Mouse (Mus musculus): ENCODE data around the gene Ttf2.

Gene Ttf2

DNA sequence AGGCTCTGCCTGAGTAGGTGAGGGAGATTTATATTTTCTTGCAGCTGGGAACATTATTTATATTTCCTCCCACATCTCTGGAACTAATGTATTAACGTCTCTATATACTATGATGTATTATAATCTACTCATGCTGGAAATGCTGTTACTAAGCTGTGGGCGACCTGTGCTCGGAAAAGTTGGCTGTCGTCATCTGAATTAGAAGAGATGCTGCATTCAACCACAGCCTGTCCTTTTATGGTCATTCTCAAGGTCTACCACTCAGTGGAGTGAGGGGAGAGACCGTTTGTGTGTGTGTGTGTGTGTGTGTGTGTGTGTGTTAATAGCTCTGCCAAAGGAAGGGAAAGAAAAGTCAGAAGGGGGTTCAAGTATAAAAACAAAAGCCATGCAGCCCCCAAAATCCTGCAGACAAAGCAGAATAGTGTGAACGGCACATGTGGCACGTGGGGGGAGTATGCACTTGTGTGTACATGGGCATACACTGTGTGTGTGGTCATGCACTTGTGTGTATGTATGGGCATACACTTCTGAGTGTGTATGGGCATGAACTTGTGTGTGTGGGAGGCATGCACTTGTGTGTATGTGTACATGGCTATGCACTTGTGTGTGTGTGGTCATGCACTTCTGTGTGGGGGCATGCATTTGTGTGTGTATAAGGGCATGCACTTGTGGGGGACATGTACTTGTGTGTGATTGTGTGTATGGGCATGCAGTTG lies 57.8 kb downstream of the Ttf2 start:
- DNase-seq (ENCODE audit: low read depth, low spot score) = no peak

DNA sequence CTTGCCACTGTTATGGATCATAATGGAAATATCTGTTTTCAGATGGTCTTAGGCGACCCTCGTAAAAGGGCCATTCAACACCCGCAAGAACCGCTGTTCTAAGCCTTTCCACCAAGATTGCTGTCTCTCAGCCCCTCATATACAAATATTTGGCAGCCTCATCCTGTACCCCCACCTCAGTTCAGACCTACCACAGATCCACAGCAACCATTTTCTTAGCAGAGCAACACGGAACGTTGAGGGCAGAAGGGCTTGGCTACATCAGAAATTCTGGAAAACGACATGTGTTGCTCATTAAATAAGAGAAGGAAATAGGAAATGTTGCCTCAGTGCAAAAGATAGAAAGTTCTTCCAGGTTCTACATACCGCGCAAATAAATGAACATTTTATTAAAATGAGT lies 58.4 kb downstream of the Ttf2 start:
- DNase-seq (ENCODE audit: low read depth, low spot score) = no peak

DNA sequence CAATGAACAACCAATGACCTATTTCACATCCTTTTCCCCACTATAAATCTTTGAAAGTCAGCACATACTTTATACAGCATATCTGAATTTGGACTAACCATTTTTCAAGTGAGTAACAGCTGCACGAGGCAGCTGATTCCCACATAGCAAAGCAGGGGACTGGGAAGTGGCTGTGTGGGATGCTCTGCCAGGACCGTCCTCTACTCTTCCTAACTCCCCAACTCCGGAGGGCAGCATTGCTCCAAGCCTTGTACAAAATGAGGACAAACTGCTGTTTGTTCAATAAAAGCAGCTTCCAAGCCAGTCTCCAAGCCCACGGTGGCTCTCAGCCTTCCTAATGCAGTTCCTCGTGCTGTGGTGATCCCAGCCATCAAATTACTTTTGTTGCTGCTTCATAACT lies 58.8 kb downstream of the Ttf2 start:
- DNase-seq (ENCODE audit: low read depth, low spot score) = no peak

GRCm38 (mm10) chr3:100908594-100908993 lies 60.9 kb downstream of the Ttf2 start:
- no peak for DNase-seq (ENCODE audit: low read depth, low spot score)

DNA sequence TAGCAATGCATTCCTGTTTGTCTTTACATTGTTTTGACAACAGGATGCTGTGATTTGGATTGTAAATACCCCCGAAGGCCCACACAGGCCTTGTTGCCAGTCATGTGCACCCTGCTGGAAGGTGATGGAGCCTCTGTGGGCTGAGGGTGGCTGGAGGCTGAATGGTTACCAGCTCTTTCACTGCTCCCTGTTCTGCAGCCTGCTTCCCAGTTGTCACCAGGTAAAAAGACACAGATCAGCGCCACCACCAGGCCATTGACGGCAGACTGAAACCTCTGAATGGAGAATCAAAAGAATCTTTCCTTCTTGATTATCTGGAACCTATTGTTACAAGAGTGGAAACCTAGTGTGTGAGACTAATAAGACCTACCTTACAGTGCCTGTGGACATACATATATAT lies 62.5 kb downstream of the Ttf2 start:
- DNase-seq (ENCODE audit: low read depth, low spot score) = no peak

GRCm38 (mm10) chr3:100906128-100906527 lies 63.3 kb downstream of the Ttf2 start:
- DNase-seq (ENCODE audit: low read depth, low spot score) = no peak

DNA sequence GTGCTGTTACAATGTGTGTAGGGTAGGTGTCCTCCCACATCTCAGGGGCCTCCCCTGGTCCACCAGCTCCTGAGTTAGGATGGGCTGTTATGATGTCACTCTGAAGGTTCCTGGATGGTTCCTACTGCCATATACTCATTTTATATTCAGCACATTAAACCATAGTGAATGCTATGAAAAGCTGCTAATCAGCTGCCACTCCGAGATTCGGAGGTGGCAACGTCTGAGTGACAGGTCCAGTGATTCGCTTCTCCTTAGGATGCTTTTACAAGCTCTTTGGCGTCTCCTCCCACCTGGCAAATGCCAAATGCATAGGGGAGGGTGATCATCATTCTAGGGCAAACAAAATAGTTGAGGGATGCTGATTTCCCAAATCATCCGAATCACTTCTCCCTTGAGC lies 74.0 kb downstream of the Ttf2 start:
- DNase-seq (ENCODE audit: low read depth, low spot score) = no peak

GRCm38 (mm10) chr3:100892383-100893335 lies 76.8 kb downstream of the Ttf2 start:
- no peak for DNase-seq (ENCODE audit: low read depth, low spot score)

DNA sequence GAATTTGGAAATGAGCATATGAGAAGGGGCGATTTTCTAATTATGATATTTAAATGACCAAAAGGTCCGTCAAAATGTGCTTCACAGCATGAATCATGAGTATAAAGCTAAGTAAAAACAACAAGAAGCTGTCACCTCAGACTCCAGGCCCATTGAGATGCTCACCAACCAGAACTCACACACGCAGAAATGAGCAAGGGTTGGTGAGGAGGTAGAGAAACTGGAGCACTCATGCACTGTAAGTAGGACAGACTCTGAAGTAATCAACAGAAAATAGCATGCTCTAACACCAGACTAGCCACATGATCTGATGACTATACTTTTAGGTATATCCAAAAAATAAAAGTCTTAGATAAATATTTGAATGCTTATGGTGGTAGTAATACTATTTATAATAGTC lies 79.1 kb downstream of the Ttf2 start:
- DNase-seq (ENCODE audit: low read depth, low spot score) = no peak

DNA sequence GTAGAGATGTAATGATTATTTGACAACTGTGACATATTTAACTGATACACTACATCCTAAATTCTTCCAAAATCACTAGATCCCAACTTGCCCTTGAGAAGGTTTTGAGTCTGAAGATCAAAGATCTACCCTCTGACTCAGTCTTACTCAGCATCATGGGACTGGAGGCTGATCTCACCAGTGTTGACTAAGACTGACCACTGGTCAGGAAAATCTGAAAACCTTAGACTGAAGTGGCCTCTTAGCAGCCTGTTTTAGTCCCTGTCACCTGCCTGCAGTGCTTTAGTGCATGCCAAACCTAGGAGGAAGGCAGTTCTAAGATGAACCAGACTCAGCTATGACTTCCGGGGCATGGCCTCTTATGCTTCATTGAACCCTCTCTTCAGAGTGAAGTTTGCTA lies 80.2 kb downstream of the Ttf2 start:
- DNase-seq (ENCODE audit: low read depth, low spot score) = no peak

Data from skeletal muscle tissue, adult 2 months (tissue).